In the genomic region with DNA sequence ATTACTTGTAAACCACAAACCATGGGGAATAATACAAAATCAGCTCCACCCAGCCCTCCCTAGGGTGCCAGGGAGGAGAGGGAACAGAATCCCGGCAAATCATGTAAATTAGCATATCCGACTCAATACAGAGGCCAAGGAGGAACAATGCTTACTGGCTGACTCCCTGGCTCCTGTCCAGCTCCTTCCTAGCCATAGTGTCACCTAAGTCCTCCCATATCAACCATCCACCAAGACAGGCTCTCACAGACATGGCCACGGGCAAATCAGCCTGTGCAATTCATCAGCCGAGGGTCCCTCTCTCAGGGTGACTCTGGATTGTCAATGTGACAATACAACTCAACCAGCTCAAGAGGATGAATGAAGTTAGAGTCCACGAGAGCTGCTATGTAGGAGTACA, we compare ENCODE assay signal across 8 mouse cellular contexts. TPM values are rescaled to one million over a fixed set of nuclear protein-coding genes. Genes with fewer than 3 reads are reported as not detected.
DNase-seq lines count a peak whose midpoint lies in the region; ATAC-seq lines count a peak whose summit lies in the region.

No protein-coding gene starts in this region.

- no peak for ATAC-seq in cerebellum, adult (ENCODE audit: insufficient number of reproducible peaks, low FRiP score, low TSS enrichment)
- no peak for ATAC-seq in heart, embryonic 15.5 days (replicated peaks; ENCODE audit: insufficient number of reproducible peaks, insufficient read depth, low FRiP score, low read depth)
- no peak for ATAC-seq in limb, embryonic 13.5 days (ENCODE audit: low FRiP score, low read depth)
- ATAC-seq in stomach, embryonic 14.5 days (ENCODE audit: insufficient number of reproducible peaks, insufficient read depth, low FRiP score, low read depth): no peak
- ATAC-seq in granulocyte monocyte progenitor cell, adult 5-6 weeks (replicated peaks; ENCODE audit: poor library complexity, severe bottlenecking): no peak

- DNase-seq in cerebellum, adult 18-20 months: peak; percentile 18 to 29
- peak; percentile 76 for DNase-seq in MEL-GATA-1-ER (ENCODE audit: extremely low read depth, low read depth)
- no peak for DNase-seq in right cerebral cortex, adult 2 months (ENCODE audit: low spot score in 2 of 2)

- H3K9me3 ChIP-seq in heart, embryonic 15.5 days (replicated peaks): no peaks in the 10 kb centered on the region
- H3K9me3 ChIP-seq in limb, embryonic 13.5 days: no peaks in the 10 kb centered on the region
- no peaks in the 10 kb centered on the region for H3K9me3 ChIP-seq in stomach, embryonic 14.5 days (ENCODE audit: control insufficient read depth, low read depth, low read length)

- H3K4me2 ChIP-seq in heart, embryonic 15.5 days: peak overlapping the region; percentile 99
- H3K4me2 ChIP-seq in limb, embryonic 13.5 days (replicated peaks): peak overlapping the region; percentile 89
- peak overlapping the region; percentile 74; the same call in 1 of the 2 replicates for H3K4me2 ChIP-seq in stomach, embryonic 14.5 days (replicated peaks; ENCODE audit: low read depth, low read length)

- H3K4me1 ChIP-seq in heart, embryonic 15.5 days (replicated peaks): peaks cover 15% of the 10 kb centered on the region
- peaks cover 16% of the 10 kb centered on the region for H3K4me1 ChIP-seq in limb, embryonic 13.5 days
- H3K4me1 ChIP-seq in stomach, embryonic 14.5 days (ENCODE audit: control insufficient read depth, insufficient read depth, low read length): peaks cover 6% of the 10 kb centered on the region; the same call in 1 of the 2 replicates

- peak overlapping the region; percentile 87; the same call in 1 of the 2 replicates for H3K4me3 ChIP-seq in heart, embryonic 15.5 days
- H3K4me3 ChIP-seq in limb, embryonic 13.5 days: peak overlapping the region; percentile 62
- peak overlapping the region; percentile 60; the same call in 1 of the 2 replicates for H3K4me3 ChIP-seq in stomach, embryonic 14.5 days (ENCODE audit: low read depth, low read length)

- H3K36me3 ChIP-seq in heart, embryonic 15.5 days: peaks cover under 1% of the 10 kb centered on the region; the same call in 1 of the 2 replicates
- peaks cover 13% of the 10 kb centered on the region for H3K36me3 ChIP-seq in limb, embryonic 13.5 days
- H3K36me3 ChIP-seq in stomach, embryonic 14.5 days (ENCODE audit: control insufficient read depth, insufficient read depth, low read length): no peaks in the 10 kb centered on the region

- WGBS in heart, embryonic 15.5 days: 52% methylated on average over 5 of the region's 5 CpGs
- WGBS in limb, embryonic 13.5 days: 61% methylated on average over 5 of the region's 5 CpGs
- WGBS in stomach, embryonic 14.5 days: 69% methylated on average over 5 of the region's 5 CpGs

- H3K9ac ChIP-seq in heart, embryonic 15.5 days: no peak overlapping the region
- H3K9ac ChIP-seq in limb, embryonic 13.5 days: peak overlapping the region; percentile 81
- no peak overlapping the region for H3K9ac ChIP-seq in stomach, embryonic 14.5 days (replicated peaks; ENCODE audit: low read depth, low read length)

- H3K27me3 ChIP-seq in heart, embryonic 15.5 days: no peaks in the 10 kb centered on the region
- no peaks in the 10 kb centered on the region for H3K27me3 ChIP-seq in limb, embryonic 13.5 days
- no peaks in the 10 kb centered on the region for H3K27me3 ChIP-seq in stomach, embryonic 14.5 days (ENCODE audit: control insufficient read depth, insufficient read depth, low read length)

- H3K27ac ChIP-seq in heart, embryonic 15.5 days: no peak overlapping the region
- H3K27ac ChIP-seq in limb, embryonic 13.5 days: no peak overlapping the region
- no peak overlapping the region for H3K27ac ChIP-seq in stomach, embryonic 14.5 days (ENCODE audit: low read length)

RNA-seq across cellular contexts. Expression of gene Qdpr, which starts 1.4 kb away (rescaled TPM):
- 100 and 106 TPM in 2 replicates for polyA plus RNA-seq in heart, embryonic 15.5 days (2015; fragmentation: Nextera tagmentation; extraction: Ambion mirVana)
- polyA plus RNA-seq in limb, embryonic 13.5 days (2015; fragmentation: Nextera tagmentation; extraction: Ambion mirVana): 122 and 128 TPM in 2 replicates
- polyA plus RNA-seq in stomach, embryonic 14.5 days (2014; fragmentation: Nextera tagmentation; extraction: Ambion mirVana): 103 and 109 TPM in 2 replicates
- total RNA-seq in granulocyte monocyte progenitor cell, adult 5-6 weeks (2014; fragmentation: Nextera tagmentation): 123 and 124 TPM in 2 replicates
- total RNA-seq in granulocyte monocyte progenitor cell, adult 5-6 weeks (2017): 35.4 and 47.3 TPM in 2 replicates

RNA-seq across cellular contexts. Expression of gene Clrn2, which starts 4.9 kb away (rescaled TPM):
- polyA plus RNA-seq in heart, embryonic 15.5 days (2015; fragmentation: Nextera tagmentation; extraction: Ambion mirVana): not detected in 2 replicates
- not detected in 2 replicates for polyA plus RNA-seq in limb, embryonic 13.5 days (2015; fragmentation: Nextera tagmentation; extraction: Ambion mirVana)
- polyA plus RNA-seq in stomach, embryonic 14.5 days (2014; fragmentation: Nextera tagmentation; extraction: Ambion mirVana): not detected in 2 replicates
- not detected in 2 replicates for total RNA-seq in granulocyte monocyte progenitor cell, adult 5-6 weeks (2014; fragmentation: Nextera tagmentation)
- not detected in 2 replicates for total RNA-seq in granulocyte monocyte progenitor cell, adult 5-6 weeks (2017)

RNA-seq across cellular contexts. Expression of gene Lap3, which starts 44.5 kb away (rescaled TPM):
- 62.5 and 63.9 TPM in 2 replicates for polyA plus RNA-seq in heart, embryonic 15.5 days (2015; fragmentation: Nextera tagmentation; extraction: Ambion mirVana)
- 78.2 and 78.8 TPM in 2 replicates for polyA plus RNA-seq in limb, embryonic 13.5 days (2015; fragmentation: Nextera tagmentation; extraction: Ambion mirVana)
- 75.2 and 86.0 TPM in 2 replicates for polyA plus RNA-seq in stomach, embryonic 14.5 days (2014; fragmentation: Nextera tagmentation; extraction: Ambion mirVana)
- total RNA-seq in granulocyte monocyte progenitor cell, adult 5-6 weeks (2014; fragmentation: Nextera tagmentation): 52.4 and 54.4 TPM in 2 replicates
- total RNA-seq in granulocyte monocyte progenitor cell, adult 5-6 weeks (2017): 59.8 and 68.8 TPM in 2 replicates

Comparison
In these comparisons a context has a peak if more than half of its experiments do, and no peak if none do; other contexts are left out.
1. DNase-seq: peak in cerebellum, adult 18-20 months (2 of 2) and MEL-GATA-1-ER (single experiment); none in right cerebral cortex, adult 2 months (0 of 2).
2. Peak in every context shown above with its lines, with median percentiles within 50 percentile points of each other: H3K4me2 ChIP-seq and H3K4me3 ChIP-seq.